Mouse (Mus musculus) duodenum, adult 2 months (tissue): ENCODE results near the gene Gm8050. TPM values are rescaled to one million over a fixed set of nuclear protein-coding genes. Genes with fewer than 3 reads are reported as not detected.

Experiments
- polyA plus RNA-seq: library from polyadenylated mRNA; depleted of rRNA; stranded (reverse); fragments of >200 nt; gene quantifications from 2 replicates; pipeline ENCODE4 v1.2.3, GENCODE M21; 2012; ENCODE audit warnings: low replicate concordance; rRNA removed

Gene Gm8050
- not detected in 2 replicates for polyA plus RNA-seq

GRCm38 (mm10) chr14:6720151-6720550 lies at the start of gene Gm8050:
TSS of gene Gm8050 (minus strand) at chr14:6720251.

GRCm38 (mm10) chr14:6742232-6742631 lies 22.2 kb upstream of the Gm8050 start, which contains the start of gene Gm3636:
TSS of gene Gm3636 (minus strand) at chr14:6742332.

GRCm38 (mm10) chr14:6684070-6684469 lies 36.0 kb downstream of the Gm8050 start, which contains the start of gene Gm10251:
TSS of gene Gm10251 (minus strand) at chr14:6684170.

Other genes starting within 250 kb of the Gm8050 start
- not detected in 2 replicates for gene Gm8356, start 183.0 kb downstream of the Gm8050 start, polyA plus RNA-seq
- 0.09 and 0.21 TPM in 2 replicates for gene Gm3629, start 129.6 kb downstream of the Gm8050 start, polyA plus RNA-seq
- not detected in 2 replicates for gene Gm3460, start 97.8 kb downstream of the Gm8050 start, polyA plus RNA-seq
- gene Gm10251, start 36.1 kb downstream of the Gm8050 start, polyA plus RNA-seq: not detected in 2 replicates
- 0.07 and 0.34 TPM in 2 replicates for gene Gm3636, start 22.1 kb upstream of the Gm8050 start, polyA plus RNA-seq
- not detected in 2 replicates for gene Gm8362, start 54.2 kb upstream of the Gm8050 start, polyA plus RNA-seq
- not detected in 2 replicates for gene Gm3642, start 120.1 kb upstream of the Gm8050 start, polyA plus RNA-seq
- gene Gm3667, start 169.7 kb upstream of the Gm8050 start, polyA plus RNA-seq: not detected in 2 replicates